Mouse (Mus musculus) neural tube, embryonic 10.5 days (tissue): ENCODE measurements at regions not wholly inside any gene's neighbourhood (a gene's known extent, or its start where the extent isn't known, plus 50 kb on each side); places are given as distances from the start of the nearest gene placed in this dataset.

Source experiments
- DNase-seq: peaks from one replicate; pipeline ENCODE4 v3.0.0-alpha.2; 2017; ENCODE audit warnings: low spot score; ENCODE audit errors: extremely low spot score

DNA sequence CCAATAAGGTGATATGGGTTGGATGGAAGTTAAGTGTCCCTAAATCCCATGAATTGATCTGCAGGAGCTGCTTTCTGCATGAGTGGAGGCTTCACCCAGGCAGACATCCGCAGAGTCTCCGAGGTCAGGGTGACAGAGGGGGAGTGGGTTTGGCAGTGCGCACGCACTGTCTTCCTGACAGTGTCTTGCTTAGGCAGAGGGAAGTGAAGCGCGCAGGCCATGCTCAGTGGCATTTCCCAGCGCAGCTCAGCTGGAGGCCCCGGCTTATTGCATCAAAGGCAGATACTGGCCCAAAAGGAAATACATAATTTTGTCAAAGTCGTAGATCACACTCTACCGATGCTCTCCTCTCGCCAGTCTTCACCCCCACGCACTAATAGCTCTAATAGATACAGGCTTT lies 252.7 kb upstream of the Dnajc24 start:
- peak; percentile 20 for DNase-seq

DNA sequence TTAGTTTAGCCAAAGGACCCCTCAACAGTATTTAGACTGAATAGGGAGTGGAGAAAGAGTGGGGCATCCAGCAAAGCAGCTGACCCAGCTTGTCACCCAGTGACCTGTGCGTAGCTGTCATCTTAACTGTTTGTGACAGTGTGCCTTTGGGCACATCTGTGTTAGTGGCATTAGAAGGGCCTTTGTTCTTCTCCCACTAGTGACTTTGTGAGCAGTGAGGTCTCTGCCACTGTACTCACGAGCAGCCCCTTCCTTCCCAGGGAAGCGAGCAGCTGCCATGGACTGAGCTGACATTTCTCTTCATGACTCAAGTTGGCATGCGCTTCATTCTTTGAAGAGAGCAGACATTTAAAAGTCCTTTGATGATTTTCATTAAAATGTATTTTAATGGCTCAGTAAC lies 231.0 kb upstream of the Dnajc24 start:
- no peak for DNase-seq

GRCm38 (mm10) chr2:106231136-106231535 lies 227.8 kb upstream of the Dnajc24 start:
- no peak for DNase-seq

- no peak for DNase-seq
Measured at GRCm38 (mm10) chr2:106230021-106230420, 226.7 kb upstream of the Dnajc24 start.

DNA sequence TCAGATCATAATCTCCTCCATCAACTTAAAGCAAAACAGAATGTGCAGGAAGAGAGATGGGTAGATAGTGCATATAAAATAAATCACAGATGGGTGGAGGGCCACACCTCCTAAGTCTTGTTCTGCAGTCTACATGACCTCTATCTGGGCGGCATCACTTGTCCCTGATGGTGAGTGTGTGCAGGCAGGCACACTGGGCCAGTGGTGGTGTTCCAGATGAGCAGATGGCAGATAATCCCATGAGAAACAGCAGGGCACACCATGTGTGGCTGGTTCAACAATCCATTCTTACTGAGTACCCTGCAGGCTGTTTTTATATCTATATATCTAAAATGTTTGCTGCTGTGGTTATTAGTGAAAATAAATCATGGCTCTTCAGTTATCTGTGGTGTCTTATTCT lies 224.9 kb upstream of the Dnajc24 start:
- no peak for DNase-seq

DNA sequence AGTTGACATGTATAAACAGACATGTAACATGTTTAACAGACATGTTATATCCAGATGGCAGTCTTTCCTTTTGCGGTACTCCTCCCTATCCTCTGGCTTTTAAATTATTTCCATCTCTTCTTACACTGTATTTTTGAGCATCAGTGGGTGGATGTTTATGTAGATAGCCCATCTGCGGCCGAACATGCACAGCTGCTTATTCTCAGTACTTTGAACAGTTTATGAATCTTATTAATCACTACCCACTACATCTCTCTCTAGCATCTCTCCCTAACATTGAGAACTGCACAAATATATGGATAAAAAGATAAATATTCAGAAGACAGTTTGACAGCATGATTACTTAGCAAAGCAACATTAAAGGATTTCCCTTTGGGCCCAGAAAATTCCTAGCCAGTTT lies 212.8 kb upstream of the Dnajc24 start:
- DNase-seq = no peak

DNA sequence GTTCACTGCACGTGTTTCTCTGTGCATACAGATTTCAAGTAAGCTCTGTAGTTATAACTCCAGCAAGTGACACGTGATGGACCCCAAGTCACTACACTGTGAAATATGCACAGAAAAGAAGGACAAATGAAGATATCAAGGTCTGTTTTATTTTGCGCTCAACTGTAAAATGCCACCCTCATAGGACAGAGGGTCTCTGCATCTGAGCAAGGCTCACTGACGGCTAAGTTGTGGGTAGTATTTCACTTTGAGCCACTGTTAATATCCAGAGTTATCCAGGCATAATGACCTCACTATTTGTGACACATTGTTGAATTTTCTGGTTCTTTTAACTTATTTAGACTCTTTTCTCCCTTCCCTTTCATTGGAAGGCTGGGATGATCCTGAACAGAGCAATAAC lies 210.4 kb upstream of the Dnajc24 start:
- no peak for DNase-seq

DNA sequence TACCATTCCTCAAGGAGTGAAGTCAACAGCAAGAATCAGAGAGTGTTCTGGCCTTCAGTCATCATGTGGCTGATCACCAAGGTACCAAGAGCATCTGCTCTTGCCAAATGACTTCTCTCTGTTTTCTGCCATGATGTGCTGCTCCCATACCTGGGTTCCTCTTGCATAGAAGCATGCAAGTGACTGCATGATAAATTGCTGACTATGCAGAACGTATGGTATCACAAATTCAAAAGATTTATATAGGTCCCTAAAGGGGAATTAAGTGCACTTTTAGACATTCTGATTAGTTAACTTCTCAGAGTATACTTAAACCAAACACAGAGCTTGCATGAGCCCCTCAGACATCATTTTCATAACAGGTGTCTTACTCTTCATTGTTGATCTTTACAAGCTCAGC lies 207.4 kb upstream of the Dnajc24 start:
- DNase-seq = no peak

- DNase-seq = no peak
Measured at GRCm38 (mm10) chr2:106208767-106209250, 205.5 kb upstream of the Dnajc24 start.

DNA sequence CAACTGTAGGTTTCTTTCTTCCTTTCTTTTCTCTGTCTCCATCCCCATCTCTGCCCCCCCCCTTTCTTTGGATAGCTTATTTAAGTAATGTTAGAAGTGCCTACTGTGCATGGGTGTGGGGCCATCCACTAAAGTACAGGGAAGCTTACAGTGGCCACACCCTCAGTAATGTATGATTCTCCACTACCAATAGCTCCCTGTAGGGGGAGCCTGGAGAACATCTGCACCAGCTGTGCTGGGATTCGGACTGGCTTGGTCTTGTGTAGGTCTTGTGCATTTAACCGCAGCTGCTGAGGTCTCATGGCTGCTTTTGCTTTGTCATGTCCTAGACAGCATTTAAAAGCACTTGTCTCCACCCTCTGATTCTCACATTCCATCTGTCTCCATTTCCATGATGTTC lies 196.8 kb upstream of the Dnajc24 start:
- DNase-seq = no peak

DNA sequence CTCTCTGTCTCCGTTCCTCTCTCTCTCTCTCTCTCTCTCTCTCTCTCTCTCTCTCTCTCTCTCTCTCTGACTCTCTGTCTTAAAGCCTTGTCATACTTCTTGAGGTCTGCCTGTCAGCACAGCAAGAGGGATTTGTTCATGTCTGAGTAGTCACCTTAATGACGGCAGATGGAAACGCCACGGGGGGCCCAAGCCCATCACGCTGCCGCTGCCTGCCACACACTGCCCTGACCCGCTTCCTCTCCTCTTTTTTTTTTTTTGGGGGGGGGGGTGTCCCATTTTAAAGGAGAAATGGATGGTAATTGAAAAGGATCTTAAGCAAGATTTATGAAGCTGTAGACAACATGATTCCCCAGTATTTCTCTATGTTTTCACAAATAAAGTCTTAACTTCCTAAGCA lies 191.8 kb upstream of the Dnajc24 start:
- DNase-seq = no peak

GRCm38 (mm10) chr2:106194369-106195023 lies 191.1 kb upstream of the Dnajc24 start:
- DNase-seq = peak; percentile 87

- peak; percentile 49 for DNase-seq
Measured at GRCm38 (mm10) chr2:106193889-106194347, 190.6 kb upstream of the Dnajc24 start.

DNA sequence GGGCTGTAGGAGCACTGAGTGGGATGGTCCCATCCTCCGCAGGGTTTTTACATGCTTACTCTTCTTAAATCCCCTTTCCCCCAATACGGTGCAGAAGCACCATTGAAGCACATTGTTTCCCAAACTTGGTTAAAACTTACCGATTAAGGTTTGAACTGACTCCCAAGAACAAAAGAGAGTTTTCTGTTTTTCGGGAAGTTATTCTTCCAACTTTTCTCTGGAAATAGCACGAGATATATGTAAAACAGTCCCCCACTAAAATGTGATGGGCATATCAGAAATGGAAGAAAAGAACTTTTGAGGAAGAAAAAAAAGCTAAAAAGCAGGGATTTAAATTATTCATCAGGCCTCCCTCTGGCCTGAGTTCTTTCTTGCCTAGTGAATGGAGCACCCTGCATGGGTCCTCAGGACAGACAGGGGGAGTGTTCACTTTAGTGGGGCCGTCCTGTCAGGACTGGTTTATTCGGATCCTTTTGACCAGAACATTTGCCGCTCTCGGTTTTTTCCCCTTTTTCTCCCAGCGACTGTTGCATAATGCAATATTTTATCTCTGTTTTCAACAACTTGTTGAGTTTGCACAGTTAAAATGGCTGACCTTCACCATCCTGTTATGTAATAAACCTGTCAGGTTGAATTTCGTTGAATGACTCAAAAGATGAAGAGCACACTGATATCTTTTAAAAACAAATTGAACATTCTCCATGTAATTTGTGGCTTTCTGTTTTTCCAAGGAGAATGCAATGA lies 187.4 kb upstream of the Dnajc24 start:
- no peak for DNase-seq

DNA sequence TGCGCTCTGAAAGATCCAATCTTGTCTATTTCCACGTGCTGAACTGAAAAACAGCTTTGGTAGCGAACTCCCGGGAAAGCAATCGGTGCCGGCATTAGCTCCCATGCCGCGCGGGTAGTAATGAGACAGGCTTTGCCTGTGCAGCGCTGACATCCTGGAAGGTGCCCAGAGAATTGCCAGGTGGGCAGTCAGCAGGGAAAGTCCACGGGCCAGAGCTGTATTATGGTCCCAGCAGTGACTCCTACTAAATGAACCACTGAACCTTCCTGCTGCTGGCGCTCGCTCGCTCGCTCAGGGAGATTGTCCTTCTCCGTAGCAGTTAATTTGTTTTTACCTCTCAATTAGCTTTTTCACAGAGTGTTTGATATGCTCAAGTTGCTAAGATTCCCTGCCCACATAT lies 180.3 kb upstream of the Dnajc24 start:
- DNase-seq = no peak

- DNase-seq = peak; percentile 35
Measured at GRCm38 (mm10) chr2:106182051-106182450, 178.7 kb upstream of the Dnajc24 start.

GRCm38 (mm10) chr2:106162681-106163080 lies 159.3 kb upstream of the Dnajc24 start:
- no peak for DNase-seq

DNA sequence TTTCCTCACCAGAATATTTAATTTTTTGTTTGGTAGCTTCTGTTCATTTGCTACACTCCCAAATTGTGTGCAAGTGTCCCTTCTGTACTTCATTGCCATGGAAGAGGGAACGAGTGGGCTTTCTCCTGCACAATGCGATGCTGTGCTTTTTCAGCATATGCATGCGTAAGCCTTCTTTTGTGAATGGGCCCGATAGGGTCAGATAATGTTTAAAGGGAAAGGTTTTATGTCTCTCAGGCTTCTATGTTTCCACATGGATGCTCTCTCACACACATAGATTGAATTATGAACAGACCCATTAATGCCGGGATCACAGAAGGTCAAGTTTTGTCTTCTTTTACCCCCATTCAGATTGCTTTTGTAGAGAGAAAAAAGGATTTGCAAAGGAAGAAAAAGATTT lies 158.5 kb upstream of the Dnajc24 start:
- no peak for DNase-seq

DNA sequence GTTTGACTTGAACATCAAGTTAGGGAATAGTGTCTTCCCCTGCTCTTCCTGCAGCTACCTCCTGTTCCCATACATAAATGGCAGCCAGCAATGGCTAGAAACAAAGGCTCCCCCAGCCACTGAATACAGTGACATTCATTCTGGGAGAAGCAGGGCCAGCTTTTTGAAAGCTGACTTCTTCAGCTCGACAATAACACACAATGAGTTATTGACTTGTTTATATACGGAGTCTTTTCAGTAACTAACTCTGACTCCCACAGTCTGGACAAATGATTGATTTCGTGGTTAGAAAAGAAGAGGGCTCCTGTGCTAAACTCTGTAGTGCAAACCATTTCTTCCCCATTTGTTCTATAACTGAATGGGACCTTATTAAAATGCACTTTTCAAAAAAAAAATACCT lies 146.4 kb upstream of the Dnajc24 start:
- no peak for DNase-seq

GRCm38 (mm10) chr2:106140931-106141330 lies 137.6 kb upstream of the Dnajc24 start:
- no peak for DNase-seq

- DNase-seq = no peak
Measured at GRCm38 (mm10) chr2:106101002-106101401, 97.7 kb upstream of the Dnajc24 start.

- DNase-seq = no peak
Measured at GRCm38 (mm10) chr2:106086121-106086520, 82.8 kb upstream of the Dnajc24 start.
